8 mouse cellular contexts compared by ENCODE assay signal in the genomic region with DNA sequence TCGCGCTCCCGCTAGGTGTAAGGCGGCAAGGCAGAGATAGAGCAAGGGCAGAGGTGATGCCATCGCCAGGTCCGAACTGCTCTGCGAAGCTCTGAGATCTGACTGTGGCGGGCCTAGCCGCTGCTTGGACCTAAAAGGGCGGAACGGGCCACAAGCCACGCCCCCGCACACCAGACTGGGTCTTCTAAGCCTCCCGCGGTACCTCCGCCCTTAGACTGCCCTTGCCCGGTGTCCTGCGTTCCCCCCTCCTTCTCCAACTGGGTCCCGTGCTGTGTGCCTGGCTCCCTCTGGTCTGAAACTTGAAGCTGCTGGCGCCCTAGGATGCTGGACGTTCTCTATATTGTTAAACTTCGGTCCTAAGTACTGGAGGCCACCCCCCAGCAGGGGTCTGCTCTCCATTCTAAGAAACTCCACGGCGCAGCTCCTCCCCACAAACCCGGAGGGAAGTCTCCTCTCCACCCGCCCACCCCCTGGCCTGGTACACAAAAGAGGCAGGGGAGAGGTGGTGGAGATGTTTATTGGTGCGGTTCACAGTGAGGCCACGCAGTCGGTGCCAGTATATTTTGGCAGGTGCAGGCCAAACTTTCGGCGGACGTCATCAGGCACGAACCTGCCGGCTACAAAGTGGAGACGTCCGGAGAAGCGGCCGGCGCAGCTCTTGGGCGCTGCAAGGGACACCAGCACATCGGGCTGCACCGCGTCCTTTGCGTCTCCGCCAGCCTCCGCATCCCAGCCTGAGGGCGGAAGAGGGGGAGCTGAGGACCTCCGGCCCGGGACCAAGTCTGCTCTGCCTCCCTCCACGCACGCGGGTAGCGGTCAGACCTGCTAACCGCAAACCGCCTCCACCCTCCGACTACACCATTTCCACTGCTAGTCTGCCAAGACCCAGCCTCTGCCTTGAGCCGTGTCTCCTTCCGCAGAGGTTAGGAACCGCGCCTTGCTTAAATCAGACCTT. TPM values are rescaled to one million over a fixed set of nuclear protein-coding genes. Genes with fewer than 3 reads are reported as not detected.
A peak's percentile ranks its signal among the peaks of the same experiment; 100 is the strongest.
DNase-seq lines count a peak whose midpoint lies in the region; ATAC-seq and TF ChIP-seq lines count a peak whose summit lies in the region.

A gene (minus strand): TSS at position 399 of the 955 bp plus-strand sequence.

- H3K27me3 ChIP-seq in C2C12 (ENCODE audit: control insufficient read depth, insufficient read depth, insufficient read length), result peaks cover 12% of the 10 kb centered on the region
- H3K27me3 ChIP-seq in kidney, adult 2 months (replicated peaks; ENCODE audit: control insufficient read depth, insufficient read depth, low read length), result 0 out of 2 replicates have a peak, but pooled peaks cover 2% of the 10 kb centered on the region
- H3K27me3 ChIP-seq in stomach, embryonic 14.5 days (ENCODE audit: control insufficient read depth, insufficient read depth, low read length), result peaks cover 72% of the 10 kb centered on the region

- DNase-seq in NIH3T3 (ENCODE audit: low read depth), result peak; percentile 44
- DNase-seq in kidney, adult 2 months, result peak; percentile 54
- DNase-seq in lung, postnatal 14 days, result peak; percentile 29
- no peak for DNase-seq in layer of hippocampus, adult 8-10 months (ENCODE audit: low spot score in 2 of 2)

- H3K79me2 ChIP-seq in C2C12 (ENCODE audit: control insufficient read depth, insufficient read depth), result no peaks in the 10 kb centered on the region

- peak within 1 kb of the TSS; percentile 34 for H3K4me2 ChIP-seq in stomach, embryonic 14.5 days (replicated peaks; ENCODE audit: low read depth, low read length)

- no peaks in the 10 kb centered on the region for H3K9me3 ChIP-seq in stomach, embryonic 14.5 days (ENCODE audit: control insufficient read depth, low read depth, low read length)

- no peak for TF ChIP-seq POLR2A in kidney, adult 2 months (IDR thresholded peaks at IDR 0.05; ENCODE audit: low read depth, low read length)

- H3ac ChIP-seq in C2C12 (ENCODE audit: control insufficient read depth, insufficient read length, low read depth), result peak within 1 kb of the TSS; percentile 18

- no peak within 1 kb of the TSS for H3K27ac ChIP-seq in kidney, adult 2 months (ENCODE audit: insufficient read depth, low read depth, low read length)
- no peak within 1 kb of the TSS for H3K27ac ChIP-seq in stomach, embryonic 14.5 days (ENCODE audit: low read length)

- H3K79me3 ChIP-seq in C2C12 (ENCODE audit: low read depth), result no peaks in the 10 kb centered on the region

- H3K36me3 ChIP-seq in C2C12 (ENCODE audit: control insufficient read depth, insufficient read depth), result no peaks in the 10 kb centered on the region
- no peaks in the 10 kb centered on the region for H3K36me3 ChIP-seq in kidney, adult 2 months (ENCODE audit: control insufficient read depth, insufficient read depth, low read length)
- no peaks in the 10 kb centered on the region; the same call in 1 of the 2 replicates for H3K36me3 ChIP-seq in stomach, embryonic 14.5 days (ENCODE audit: control insufficient read depth, insufficient read depth, low read length)

- WGBS in kidney, adult 2 months, result 2% methylated on average over 58 of the region's 60 CpGs
- 2% methylated on average over 58 of the region's 60 CpGs for whole genome bisulfite sequencing in stomach, embryonic 14.5 days

- no peak for TF ChIP-seq CTCF in C2C12 (IDR thresholded peaks at IDR 0.05; ENCODE audit: control insufficient read depth, insufficient read depth, insufficient read length)
- no peak for TF ChIP-seq CTCF in kidney, adult 2 months (conservative IDR thresholded peaks at IDR 0.05; ENCODE audit: insufficient read depth, insufficient read length, low read depth, low read length)

- ATAC-seq in granulocyte monocyte progenitor cell, adult 5-6 weeks (replicated peaks; ENCODE audit: poor library complexity, severe bottlenecking), result peak; percentile 34
- ATAC-seq in stomach, embryonic 14.5 days (ENCODE audit: insufficient number of reproducible peaks, insufficient read depth, low FRiP score, low read depth), result 0 out of 2 replicates have a peak, but pooled peaks have one; percentile 5
- ATAC-seq in cerebellum, adult (ENCODE audit: insufficient number of reproducible peaks, low FRiP score, low TSS enrichment), result no peak

- 0 out of 2 replicates have a peak, but pooled peaks cover 2% of the 10 kb centered on the region for H3K4me1 ChIP-seq in kidney, adult 2 months (ENCODE audit: control insufficient read depth, insufficient read depth, low read length)
- peaks cover 15% of the 10 kb centered on the region for H3K4me1 ChIP-seq in stomach, embryonic 14.5 days (ENCODE audit: control insufficient read depth, insufficient read depth, low read length)

- no peak within 1 kb of the TSS for H3K4me3 ChIP-seq in C2C12 (ENCODE audit: insufficient read depth, poor library complexity, severe bottlenecking)
- peak within 1 kb of the TSS; percentile 19 for H3K4me3 ChIP-seq in kidney, adult 2 months (ENCODE audit: insufficient read depth, low read depth, low read length)
- H3K4me3 ChIP-seq in stomach, embryonic 14.5 days (ENCODE audit: low read depth, low read length), result peak within 1 kb of the TSS; percentile 17

- no peak within 1 kb of the TSS for H3K9ac ChIP-seq in stomach, embryonic 14.5 days (replicated peaks; ENCODE audit: low read depth, low read length)

TF ChIP-seq in C2C12, 6 proteins besides CTCF, POLR2A, EP300 and RAD21:
- TF ChIP-seq MYOG (IDR thresholded peaks at IDR 0.05; ENCODE audit: control insufficient read depth, extremely low read depth, insufficient read length), result no peak
- TF ChIP-seq USF1 (IDR thresholded peaks at IDR 0.05; ENCODE audit: low read depth), result no peak
- TF ChIP-seq CEBPB (IDR thresholded peaks at IDR 0.05; ENCODE audit: low read depth), result no peak
- TF ChIP-seq FOSL1 (IDR thresholded peaks at IDR 0.05; ENCODE audit: insufficient read depth, low read length, poor library complexity, severe bottlenecking), result no peak
- TF ChIP-seq MAX (IDR thresholded peaks at IDR 0.05), result no peak
- TF ChIP-seq MYOD1 (IDR thresholded peaks at IDR 0.05; ENCODE audit: control insufficient read depth, insufficient read length, low read depth), result no peak
TF ChIP-seq in C2C12: peak in this region for 0.

RNA-seq across cellular contexts. Expression of the gene that starts here (rescaled TPM):
- polyA plus RNA-seq in C2C12 (2012; fragmentation: generic; extraction: Trizol), result 0.02 TPM
- not detected in 2 replicates for total RNA-seq in granulocyte monocyte progenitor cell, adult 5-6 weeks (2014; fragmentation: Nextera tagmentation)
- not detected in 2 replicates for total RNA-seq in granulocyte monocyte progenitor cell, adult 5-6 weeks (2017)
- 0.11 and 0.16 TPM in 2 replicates for polyA plus RNA-seq in kidney, adult 2 months (2012; rRNA removed)
- polyA plus RNA-seq in stomach, embryonic 14.5 days (2014; fragmentation: Nextera tagmentation; extraction: Ambion mirVana), result 0.42 and 0.64 TPM in 2 replicates
- total RNA-seq in layer of hippocampus, adult 8-10 months (2022), result under 1 TPM; 0.57 to 0.62 (median 0.59) TPM

Comparison
In these comparisons a context has a peak if more than half of its experiments do, and no peak if none do; other contexts are left out.
1. Peak in ATAC-seq in granulocyte monocyte progenitor cell, adult 5-6 weeks; RNA of the gene not detected or under 1 TPM.
2. Peak in DNase-seq and H3K4me3 ChIP-seq in kidney, adult 2 months; RNA of the gene not detected or under 1 TPM.
3. Peak in ATAC-seq, H3K4me3 ChIP-seq and H3K4me2 ChIP-seq in stomach, embryonic 14.5 days; RNA of the gene not detected or under 1 TPM.
4. DNase-seq: peak in NIH3T3 (single experiment) and lung, postnatal 14 days (single experiment); none in layer of hippocampus, adult 8-10 months (0 of 2).